Mouse (Mus musculus) C2C12 (cell line): Measurements from ENCODE around the gene Cryba4.
A peak's percentile ranks its signal among the peaks of the same experiment; 100 is the strongest.

ENCODE experiments used
- CTCF ChIP-seq: IDR thresholded peaks from one replicate; pipeline ENCODE4 v1.5.1; 2011; ENCODE audit not compliant: control insufficient read depth, insufficient read depth, insufficient read length
- MAX ChIP-seq: IDR thresholded peaks from one replicate; pipeline ENCODE4 v1.6.1; 2011; ENCODE audit warnings: mild to moderate bottlenecking, control low read depth
- MYOD1 ChIP-seq: IDR thresholded peaks from one replicate; pipeline ENCODE4 v1.6.1; 2011; ENCODE audit warnings: low read depth; ENCODE audit not compliant: control insufficient read depth, insufficient read length
- MYOG ChIP-seq: IDR thresholded peaks from one replicate; pipeline ENCODE4 v1.6.1; 2011; ENCODE audit not compliant: control insufficient read depth, insufficient read length; ENCODE audit errors: extremely low read depth

GRCm38 (mm10) chr5:112270764-112271541 lies 18.6 kb upstream of the Cryba4 start:
- TF ChIP-seq CTCF (no peak), MYOD1 (peak; percentile 97), MAX (peak; percentile 21), MYOG (no peak)
